Mouse (Mus musculus): ENCODE data around the gene Kcnh3. TPM values are rescaled to one million over a fixed set of nuclear protein-coding genes. Genes with fewer than 3 reads are reported as not detected.

The Kcnh3 gene
- polyA plus RNA-seq, 1 experiment from 2014 or later: 0.68 TPM

Other genes with a start within 250 kb of the Kcnh3 start
- gene Tuba1c, start 195.0 kb upstream of the Kcnh3 start, polyA plus RNA-seq (2015; fragmentation: Nextera tagmentation; extraction: Ambion mirVana): 138 and 145 TPM in 2 replicates
- gene Prph, start 169.7 kb upstream of the Kcnh3 start, polyA plus RNA-seq (2015; fragmentation: Nextera tagmentation; extraction: Ambion mirVana): 2.4 and 2.8 TPM in 2 replicates
- gene Troap, start 150.3 kb upstream of the Kcnh3 start, polyA plus RNA-seq (2015; fragmentation: Nextera tagmentation; extraction: Ambion mirVana): 22.3 and 26.5 TPM in 2 replicates
- gene C1ql4, start 137.0 kb upstream of the Kcnh3 start, polyA plus RNA-seq (2015; fragmentation: Nextera tagmentation; extraction: Ambion mirVana): not detected in 2 replicates
- gene Dnajc22, start 131.7 kb upstream of the Kcnh3 start, polyA plus RNA-seq (2015; fragmentation: Nextera tagmentation; extraction: Ambion mirVana): 0.55 and 0.86 TPM in 2 replicates
- 28.7 and 33.1 TPM in 2 replicates for gene Spats2, start 98.9 kb upstream of the Kcnh3 start, polyA plus RNA-seq (2015; fragmentation: Nextera tagmentation; extraction: Ambion mirVana)
- 114 and 129 TPM in 2 replicates for gene Mcrs1, start 27.1 kb downstream of the Kcnh3 start, polyA plus RNA-seq (2015; fragmentation: Nextera tagmentation; extraction: Ambion mirVana)
- 52.5 and 53.8 TPM in 2 replicates for gene Prpf40b, start 70.2 kb downstream of the Kcnh3 start, polyA plus RNA-seq (2015; fragmentation: Nextera tagmentation; extraction: Ambion mirVana)
- 0.10 and 0.18 TPM in 2 replicates for gene Fam186b, start 71.0 kb downstream of the Kcnh3 start, polyA plus RNA-seq (2015; fragmentation: Nextera tagmentation; extraction: Ambion mirVana)
- gene Fmnl3, start 145.6 kb downstream of the Kcnh3 start, polyA plus RNA-seq (2015; fragmentation: Nextera tagmentation; extraction: Ambion mirVana): 25.0 and 26.9 TPM in 2 replicates
- 327 and 351 TPM in 2 replicates for gene Tmbim6, start 168.0 kb downstream of the Kcnh3 start, polyA plus RNA-seq (2015; fragmentation: Nextera tagmentation; extraction: Ambion mirVana)
- 10.5 and 12.3 TPM in 2 replicates for gene Nckap5l, start 232.9 kb downstream of the Kcnh3 start, polyA plus RNA-seq (2015; fragmentation: Nextera tagmentation; extraction: Ambion mirVana)
- 12.7 and 15.1 TPM in 2 replicates for gene Bcdin3d, start 249.9 kb downstream of the Kcnh3 start, polyA plus RNA-seq (2015; fragmentation: Nextera tagmentation; extraction: Ambion mirVana)

Measured in limb, embryonic 15.5 days (tissue).